19 mouse cellular contexts compared by ENCODE assay signal in genomic region chr16:85624505-85624904, GRCm38 (mm10).
DNase-seq lines count a peak whose midpoint lies in the region; ATAC-seq and TF ChIP-seq lines count a peak whose summit lies in the region.
"Had no signal": no experiment of that assay in that cellular context is flagged by ENCODE, and none has a peak within 500 bp of the region (broad histone marks: within the 10 kb centered on the region; RNA-seq: fewer than 3 reads in every experiment).

No protein-coding gene starts in this region.

- H3K27ac ChIP-seq in hindbrain, embryonic 11.5 days (ENCODE audit: low read depth, low read length), result no peak overlapping the region
- no peak overlapping the region for H3K27ac ChIP-seq in hindbrain, embryonic 12.5 days
- no peak overlapping the region for H3K27ac ChIP-seq in midbrain, embryonic 14.5 days (replicated peaks; ENCODE audit: low read depth, low read length)
- no peak overlapping the region for H3K27ac ChIP-seq in midbrain, embryonic 10.5 days (replicated peaks)
- H3K27ac ChIP-seq: embryonic facial prominence, embryonic 12.5 days; hindbrain, embryonic 15.5 days had no signal

- TF ChIP-seq POLR2A in brain, embryonic 14.5 days (IDR thresholded peaks at IDR 0.05; ENCODE audit: borderline replicate concordance, extremely low read depth, insufficient read depth, insufficient read length, poor library complexity, severe bottlenecking), result no peak

- no peak for DNase-seq in hindbrain, embryonic 11.5 days (ENCODE audit: low spot score)
- DNase-seq in midbrain, embryonic 14.5 days, result peak; percentile 38
- DNase-seq in midbrain, embryonic 10.5 days (ENCODE audit: low spot score), result no peak
- DNase-seq in brain, embryonic 14.5 days (ENCODE audit: low read depth), result peak; percentile 57
- peak; percentile 12 for DNase-seq in telencephalon, adult 2 months (ENCODE audit: low read depth, low spot score)
- no peak for DNase-seq in thymus, adult 18-20 months
- DNase-seq: adrenal gland, adult 2 months; adrenal gland, postnatal 25 days; cerebellum, adult 11 months; cerebellum, adult 8-10 months; cerebellum, postnatal 25 days; gastrocnemius, postnatal 25 days had no signal

- no peaks in the 10 kb centered on the region for H3K27me3 ChIP-seq in hindbrain, embryonic 11.5 days (ENCODE audit: control insufficient read depth, insufficient read depth, low read length)
- H3K27me3 ChIP-seq in hindbrain, embryonic 12.5 days, result no peaks in the 10 kb centered on the region
- H3K27me3 ChIP-seq in midbrain, embryonic 14.5 days (ENCODE audit: control insufficient read depth, insufficient read depth, low read length), result no peaks in the 10 kb centered on the region
- no peaks in the 10 kb centered on the region for H3K27me3 ChIP-seq in midbrain, embryonic 10.5 days (ENCODE audit: low read depth, poor library complexity, severe bottlenecking)
- H3K27me3 ChIP-seq: embryonic facial prominence, embryonic 12.5 days; heart, embryonic 12.5 days; hindbrain, embryonic 15.5 days had no signal

- H3K4me1 ChIP-seq in hindbrain, embryonic 11.5 days (replicated peaks; ENCODE audit: control insufficient read depth, insufficient read depth, low read length), result no peaks in the 10 kb centered on the region
- no peaks in the 10 kb centered on the region for H3K4me1 ChIP-seq in hindbrain, embryonic 12.5 days
- peaks cover 4% of the 10 kb centered on the region; the same call in 1 of the 2 replicates for H3K4me1 ChIP-seq in midbrain, embryonic 14.5 days (ENCODE audit: control insufficient read depth, insufficient read depth, low read length)
- H3K4me1 ChIP-seq in midbrain, embryonic 10.5 days, result 0 out of 2 replicates have a peak, but pooled peaks cover 3% of the 10 kb centered on the region
- H3K4me1 ChIP-seq: embryonic facial prominence, embryonic 12.5 days; heart, embryonic 12.5 days; hindbrain, embryonic 15.5 days had no signal

- no peak overlapping the region for H3K4me3 ChIP-seq in hindbrain, embryonic 11.5 days (ENCODE audit: low read depth, low read length)
- no peak overlapping the region for H3K4me3 ChIP-seq in hindbrain, embryonic 12.5 days
- no peak overlapping the region for H3K4me3 ChIP-seq in midbrain, embryonic 14.5 days (replicated peaks; ENCODE audit: low read depth, low read length)
- H3K4me3 ChIP-seq in midbrain, embryonic 10.5 days, result no peak overlapping the region
- H3K4me3 ChIP-seq: embryonic facial prominence, embryonic 12.5 days; heart, embryonic 12.5 days; hindbrain, embryonic 15.5 days had no signal

- TF ChIP-seq CTCF in brain, embryonic 14.5 days (IDR thresholded peaks at IDR 0.05; ENCODE audit: borderline replicate concordance, extremely low read depth, insufficient read depth, insufficient read length), result no peak

- ATAC-seq in hindbrain, embryonic 11.5 days (ENCODE audit: low FRiP score), result peak; percentile 64; the same call in 1 of the 2 replicates
- ATAC-seq in hindbrain, embryonic 12.5 days (ENCODE audit: low FRiP score), result no peak
- ATAC-seq in midbrain, embryonic 14.5 days (ENCODE audit: low FRiP score, low TSS enrichment), result no peak
- ATAC-seq: forebrain, embryonic 16.5 days; inflammation-experienced regulatory T-cells, adult 6 months; intestine, postnatal 0 days had no signal

- H3K4me2 ChIP-seq in hindbrain, embryonic 11.5 days (replicated peaks; ENCODE audit: low read depth, low read length), result no peak overlapping the region
- H3K4me2 ChIP-seq in hindbrain, embryonic 12.5 days (replicated peaks), result no peak overlapping the region
- H3K4me2 ChIP-seq in midbrain, embryonic 14.5 days (ENCODE audit: low read length), result no peak overlapping the region
- H3K4me2 ChIP-seq: embryonic facial prominence, embryonic 12.5 days; heart, embryonic 12.5 days; hindbrain, embryonic 15.5 days had no signal

- 62% methylated on average over 8 of the region's 8 CpGs for WGBS in hindbrain, embryonic 11.5 days
- WGBS in hindbrain, embryonic 12.5 days, result 63% methylated on average over 8 of the region's 8 CpGs
- WGBS in midbrain, embryonic 14.5 days, result 28% methylated on average over 8 of the region's 8 CpGs
- WGBS in midbrain, embryonic 10.5 days, result 72% methylated on average over 8 of the region's 8 CpGs

- H3K9ac ChIP-seq in hindbrain, embryonic 11.5 days (ENCODE audit: low read depth, low read length), result no peak overlapping the region
- H3K9ac ChIP-seq in hindbrain, embryonic 12.5 days, result no peak overlapping the region
- H3K9ac ChIP-seq in midbrain, embryonic 14.5 days (replicated peaks; ENCODE audit: low read length), result no peak overlapping the region
- H3K9ac ChIP-seq: embryonic facial prominence, embryonic 12.5 days; heart, embryonic 12.5 days; hindbrain, embryonic 15.5 days had no signal

- no peaks in the 10 kb centered on the region for H3K9me3 ChIP-seq in hindbrain, embryonic 11.5 days (ENCODE audit: control insufficient read depth, low read length)
- H3K9me3 ChIP-seq in hindbrain, embryonic 12.5 days (replicated peaks), result no peaks in the 10 kb centered on the region
- no peaks in the 10 kb centered on the region for H3K9me3 ChIP-seq in midbrain, embryonic 14.5 days (ENCODE audit: control insufficient read depth, low read length)
- H3K9me3 ChIP-seq in midbrain, embryonic 10.5 days (replicated peaks), result no peaks in the 10 kb centered on the region
- H3K9me3 ChIP-seq: embryonic facial prominence, embryonic 12.5 days; heart, embryonic 12.5 days; hindbrain, embryonic 15.5 days had no signal

- no peaks in the 10 kb centered on the region for H3K36me3 ChIP-seq in hindbrain, embryonic 11.5 days (ENCODE audit: control insufficient read depth, insufficient read depth, low read length)
- no peaks in the 10 kb centered on the region for H3K36me3 ChIP-seq in hindbrain, embryonic 12.5 days
- no peaks in the 10 kb centered on the region for H3K36me3 ChIP-seq in midbrain, embryonic 14.5 days (ENCODE audit: control insufficient read depth, insufficient read depth, low read length)
- H3K36me3 ChIP-seq in midbrain, embryonic 10.5 days, result no peaks in the 10 kb centered on the region
- H3K36me3 ChIP-seq: embryonic facial prominence, embryonic 12.5 days; heart, embryonic 12.5 days; hindbrain, embryonic 15.5 days had no signal

Comparison
In these comparisons a context has a peak if more than half of its experiments do, and no peak if none do; other contexts are left out.
1. DNase-seq: peak in midbrain, embryonic 14.5 days (single experiment), brain, embryonic 14.5 days (single experiment) and telencephalon, adult 2 months (single experiment); none in hindbrain, embryonic 11.5 days (single experiment), midbrain, embryonic 10.5 days (single experiment) and thymus, adult 18-20 months (0 of 2).